In genomic region chr10:17075147-17075546, GRCm38 (mm10) we compare ENCODE assay signal across 14 mouse cellular contexts.
DNase-seq lines count a peak whose midpoint lies in the region; ATAC-seq and TF ChIP-seq lines count a peak whose summit lies in the region.
"Had no signal": no experiment of that assay in that cellular context is flagged by ENCODE, and none has a peak within 500 bp of the region (broad histone marks: within the 10 kb centered on the region; RNA-seq: fewer than 3 reads in every experiment).

No protein-coding gene starts in this region.

- H3K36me3 ChIP-seq in lung, embryonic 14.5 days (ENCODE audit: insufficient read depth): no peaks in the 10 kb centered on the region
- no peaks in the 10 kb centered on the region for H3K36me3 ChIP-seq in forebrain, embryonic 15.5 days
- H3K36me3 ChIP-seq: G1E; neural tube, embryonic 12.5 days had no signal

- no peak for TF ChIP-seq CTCF in lung, embryonic 14.5 days (IDR thresholded peaks at IDR 0.05; ENCODE audit: low read depth)
- no peak for TF ChIP-seq CTCF in lung, adult 2 months (IDR thresholded peaks at IDR 0.05; ENCODE audit: insufficient read depth, low read length)
- TF ChIP-seq CTCF in embryonic fibroblast, embryonic 13.5 days (IDR thresholded peaks at IDR 0.05; ENCODE audit: borderline replicate concordance, insufficient read depth, low read length): no peak

- H3K9ac ChIP-seq in lung, embryonic 14.5 days: no peak overlapping the region
- no peak overlapping the region for H3K9ac ChIP-seq in forebrain, embryonic 15.5 days (replicated peaks)
- H3K9ac ChIP-seq: neural tube, embryonic 12.5 days had no signal

- H3K9me3 ChIP-seq in lung, embryonic 14.5 days (ENCODE audit: low read depth, low read length): no peaks in the 10 kb centered on the region
- H3K9me3 ChIP-seq in forebrain, embryonic 15.5 days: no peaks in the 10 kb centered on the region
- H3K9me3 ChIP-seq: G1E; neural tube, embryonic 12.5 days had no signal

- H3K27me3 ChIP-seq in lung, embryonic 14.5 days (ENCODE audit: insufficient read depth, low read length): no peaks in the 10 kb centered on the region
- H3K27me3 ChIP-seq in forebrain, embryonic 15.5 days: no peaks in the 10 kb centered on the region
- H3K27me3 ChIP-seq: neural tube, embryonic 12.5 days had no signal

- 45% methylated on average over 4 of the region's 4 CpGs for WGBS in lung, embryonic 14.5 days
- WGBS in lung, adult 2 months: 63% methylated on average over 4 of the region's 4 CpGs
- 48% methylated on average over 4 of the region's 4 CpGs for WGBS in forebrain, embryonic 15.5 days

- no peak overlapping the region for H3K27ac ChIP-seq in lung, embryonic 14.5 days (ENCODE audit: low read depth)
- H3K27ac ChIP-seq in embryonic fibroblast, embryonic 13.5 days (ENCODE audit: insufficient read depth, low read length): peak overlapping the region; percentile 83; the same call in 1 of the 2 replicates
- no peak overlapping the region for H3K27ac ChIP-seq in forebrain, embryonic 15.5 days (replicated peaks)
- H3K27ac ChIP-seq: hindbrain, postnatal 0 days; neural tube, embryonic 12.5 days had no signal

- no peak overlapping the region for H3K4me3 ChIP-seq in lung, embryonic 14.5 days (ENCODE audit: low read depth, low read length)
- no peak overlapping the region for H3K4me3 ChIP-seq in lung, adult 2 months (replicated peaks; ENCODE audit: extremely low read depth, low read depth, low read length)
- no peak overlapping the region for H3K4me3 ChIP-seq in embryonic fibroblast, embryonic 13.5 days (ENCODE audit: insufficient read depth, low read length)
- H3K4me3 ChIP-seq in forebrain, embryonic 15.5 days: no peak overlapping the region
- H3K4me3 ChIP-seq: neural tube, embryonic 12.5 days had no signal

- TF ChIP-seq POLR2A in lung, adult 2 months (IDR thresholded peaks at IDR 0.05; ENCODE audit: borderline replicate concordance, extremely low read depth, low read depth, low read length): no peak
- TF ChIP-seq POLR2A in embryonic fibroblast, embryonic 13.5 days (IDR thresholded peaks at IDR 0.05; ENCODE audit: low read depth, low read length): no peak

- ATAC-seq in lung, embryonic 14.5 days (ENCODE audit: insufficient read depth): no peak
- ATAC-seq in megakaryocyte, adult 5-6 weeks (ENCODE audit: poor library complexity, severe bottlenecking): peak; percentile 7; the same call in 1 of the 2 replicates
- ATAC-seq in forebrain, embryonic 15.5 days (replicated peaks): no peak
- ATAC-seq in monocyte, adult 5-6 weeks (replicated peaks; ENCODE audit: insufficient number of reproducible peaks, low FRiP score, low TSS enrichment, poor library complexity, severe bottlenecking): no peak
- ATAC-seq: hindbrain, postnatal 0 days had no signal

- peak; percentile 61 for DNase-seq in lung, embryonic 14.5 days
- DNase-seq in lung, adult 2 months: no peak
- peak; percentile 14 for DNase-seq in brain, adult 2 months (ENCODE audit: low read depth, low spot score)
- DNase-seq: adrenal gland, postnatal 14 days; cerebellum, postnatal 14 days; heart, postnatal 10 days; kidney, postnatal 4 days had no signal

- no peaks in the 10 kb centered on the region for H3K4me1 ChIP-seq in lung, embryonic 14.5 days (ENCODE audit: insufficient read depth)
- H3K4me1 ChIP-seq in lung, adult 2 months (ENCODE audit: control insufficient read depth, insufficient read depth, low read length): no peaks in the 10 kb centered on the region
- peaks cover 6% of the 10 kb centered on the region for H3K4me1 ChIP-seq in embryonic fibroblast, embryonic 13.5 days (ENCODE audit: control insufficient read depth, insufficient read depth, low read length)
- peaks cover 14% of the 10 kb centered on the region for H3K4me1 ChIP-seq in forebrain, embryonic 15.5 days
- H3K4me1 ChIP-seq: neural tube, embryonic 12.5 days had no signal

- no peak overlapping the region for H3K4me2 ChIP-seq in lung, embryonic 14.5 days
- no peak overlapping the region for H3K4me2 ChIP-seq in forebrain, embryonic 15.5 days (replicated peaks)
- H3K4me2 ChIP-seq: neural tube, embryonic 12.5 days had no signal
